Mouse (Mus musculus): ENCODE measurements around the gene Spred2.

The Spred2 gene

DNA sequence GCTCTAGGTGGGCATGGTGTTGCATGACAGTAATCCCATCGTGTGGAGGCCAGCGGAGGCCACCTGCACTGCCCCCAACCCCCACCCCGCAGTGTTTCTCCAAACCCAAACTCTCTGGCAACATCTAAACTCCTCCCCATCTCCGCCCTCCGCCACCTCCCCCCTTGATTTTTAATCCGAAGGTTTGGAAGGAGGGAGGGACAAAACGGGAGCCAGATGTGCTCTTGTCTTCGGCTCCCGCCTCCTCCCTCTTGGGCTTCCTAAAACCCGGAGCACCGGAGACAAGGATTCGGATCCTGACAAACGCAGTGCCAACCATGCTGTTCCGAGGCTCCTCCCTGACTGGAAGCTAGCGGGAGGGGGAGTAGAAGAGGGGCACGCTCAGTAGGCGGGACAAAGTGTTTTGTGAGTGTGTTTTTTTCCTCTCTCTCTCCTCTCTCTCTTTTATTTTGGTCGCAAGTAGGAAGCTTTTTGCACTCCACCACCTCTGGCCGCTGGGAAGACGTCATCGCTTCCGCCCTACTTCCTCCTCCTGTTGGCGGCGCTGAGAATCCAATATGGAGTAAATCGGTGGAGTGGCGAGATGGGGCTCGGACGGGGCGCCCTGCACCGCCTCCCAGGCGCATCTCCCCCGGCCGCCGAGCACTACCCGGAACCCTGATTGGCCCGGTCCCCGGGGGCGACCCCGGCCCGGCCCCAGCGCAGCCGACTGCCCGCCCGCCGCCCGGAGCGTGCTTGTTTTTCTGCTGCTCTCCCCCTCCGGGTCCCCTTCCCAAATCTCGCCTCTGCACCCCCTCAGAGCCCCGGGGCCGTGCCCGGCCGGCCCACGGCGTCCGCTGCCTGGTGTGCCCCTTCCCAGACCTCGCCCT, at the start of gene Spred2:
Gene Spred2, plus strand, starts transcription at position 488 of the 869 bp plus-strand sequence.
- peak; percentile 84 to 90 for DNase-seq (ENCODE audit: low read depth in 2 of 2, low spot score in 2 of 2)

DNA sequence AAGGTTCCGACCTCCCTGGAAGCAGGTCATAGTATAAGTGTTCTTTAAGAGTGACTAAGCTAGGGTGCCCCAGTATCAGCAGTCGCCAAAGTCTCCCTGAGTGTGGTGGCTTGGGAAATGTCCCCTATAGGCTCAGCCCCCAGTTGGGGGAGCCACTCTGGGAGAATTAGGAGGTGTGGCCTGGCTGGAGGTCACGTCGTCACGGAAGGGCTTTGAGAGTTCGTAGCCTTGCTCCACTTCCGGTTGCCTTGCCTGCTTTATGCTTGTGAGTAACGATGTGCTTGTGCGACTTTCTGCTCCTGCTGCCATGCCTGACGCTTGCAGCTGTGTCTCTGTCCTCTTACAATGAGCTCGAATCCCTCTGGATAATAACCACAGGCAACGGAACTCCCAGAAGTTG, 48.6 kb upstream of the Spred2 start:
- no peak for DNase-seq (ENCODE audit: low read depth in 2 of 2, low spot score in 2 of 2)

DNA sequence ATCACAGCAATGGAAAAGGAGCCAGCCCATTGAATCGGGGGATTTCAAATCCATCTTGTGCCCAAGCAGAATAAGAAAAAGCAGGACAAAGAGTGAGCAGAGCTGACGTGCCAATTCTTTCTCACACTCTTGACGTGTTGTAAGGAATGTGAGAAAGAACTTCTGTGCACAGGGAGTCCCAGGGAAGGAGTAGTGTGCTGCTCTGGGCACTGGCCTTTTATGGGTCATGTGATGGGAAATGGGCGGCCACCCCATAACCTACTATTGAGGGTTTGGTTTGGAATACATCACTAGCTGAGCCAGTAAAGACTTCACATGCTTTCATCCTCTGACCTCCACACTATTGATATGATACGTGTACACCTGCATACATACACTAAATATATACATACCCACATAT, 48.2 kb upstream of the Spred2 start:
- no peak for DNase-seq (ENCODE audit: low read depth in 2 of 2, low spot score in 2 of 2)

DNA sequence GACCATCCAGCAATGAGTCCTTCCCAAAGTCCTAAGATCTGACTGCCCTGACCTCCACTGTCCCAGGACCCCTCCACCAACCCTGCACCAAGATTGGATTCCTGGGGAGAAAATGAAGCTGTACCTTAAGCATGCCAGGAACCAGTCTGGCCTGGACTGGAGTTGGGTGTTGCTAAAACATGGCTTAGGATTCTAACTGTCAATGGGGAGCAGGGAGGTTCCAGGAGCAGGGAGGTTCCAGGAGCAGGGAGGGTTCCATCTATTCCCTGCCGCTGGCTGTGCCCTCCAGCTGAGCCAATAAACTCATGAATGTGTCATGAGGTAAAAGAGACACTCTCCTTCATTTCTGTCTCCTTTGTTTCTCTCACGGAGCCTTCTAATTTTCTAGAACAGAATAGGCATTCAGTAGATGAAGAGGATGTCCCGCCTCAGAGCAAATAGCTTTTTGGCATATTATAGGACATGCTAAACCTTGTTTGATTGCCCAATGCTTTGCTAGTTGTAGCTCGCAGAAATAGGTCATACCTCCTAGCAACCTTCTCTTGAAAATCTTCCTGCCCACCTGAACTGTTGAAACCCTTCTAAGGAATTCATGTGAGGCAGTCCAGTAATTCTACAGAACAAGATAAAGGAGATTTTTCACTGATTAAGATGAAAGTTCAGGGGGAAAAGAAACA, 46.8 kb upstream of the Spred2 start:
- no peak for DNase-seq (ENCODE audit: low read depth in 2 of 2, low spot score in 2 of 2)

DNA sequence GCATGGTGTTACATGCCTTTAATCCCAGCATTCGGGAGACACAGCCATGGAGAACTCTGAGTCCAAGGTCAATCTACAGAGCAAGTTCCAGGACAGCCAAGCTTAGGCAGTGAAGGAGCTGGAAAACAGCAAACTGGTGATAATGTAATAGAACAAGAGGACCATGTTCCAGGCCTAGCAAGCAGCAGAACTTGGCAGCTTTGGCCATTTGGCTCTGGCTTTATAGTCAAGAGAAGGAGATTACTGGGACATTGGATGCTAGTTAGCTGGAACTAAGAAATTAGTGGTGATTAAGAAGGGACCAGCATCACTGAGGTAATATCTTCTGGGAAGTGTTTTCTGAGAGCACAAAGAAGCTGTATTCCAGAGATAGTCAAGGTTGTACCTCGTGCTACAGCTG, 42.8 kb upstream of the Spred2 start:
- DNase-seq (ENCODE audit: low read depth in 2 of 2, low spot score in 2 of 2), result no peak

- no peak for DNase-seq (ENCODE audit: low read depth in 2 of 2, low spot score in 2 of 2)
Observed at GRCm38 (mm10) chr11:19890700-19891406, 33.3 kb upstream of the Spred2 start.

- no peak for DNase-seq (ENCODE audit: low read depth in 2 of 2, low spot score in 2 of 2)
Observed at GRCm38 (mm10) chr11:19893233-19893632, 30.9 kb upstream of the Spred2 start.

DNA sequence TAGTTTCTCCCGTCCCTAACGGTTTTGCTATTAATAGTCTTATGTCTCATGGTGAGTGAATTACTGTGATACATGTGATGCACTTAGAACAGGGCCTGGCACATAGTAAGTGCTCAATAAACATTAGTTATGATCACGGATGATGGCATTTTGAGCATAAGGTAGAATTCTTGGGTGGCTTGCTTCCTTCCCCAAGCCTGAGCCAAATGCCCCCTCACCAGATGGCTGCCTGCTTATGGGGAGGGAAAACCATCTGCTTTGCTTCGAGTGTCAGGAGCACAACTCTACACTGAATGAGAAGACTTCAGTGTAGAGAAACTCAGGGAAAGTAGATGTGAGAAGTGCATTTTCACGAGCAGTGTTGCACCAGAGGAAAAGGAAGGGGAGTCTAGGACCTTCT, 24.6 kb upstream of the Spred2 start:
- no peak for DNase-seq (ENCODE audit: low read depth in 2 of 2, low spot score in 2 of 2)

DNA sequence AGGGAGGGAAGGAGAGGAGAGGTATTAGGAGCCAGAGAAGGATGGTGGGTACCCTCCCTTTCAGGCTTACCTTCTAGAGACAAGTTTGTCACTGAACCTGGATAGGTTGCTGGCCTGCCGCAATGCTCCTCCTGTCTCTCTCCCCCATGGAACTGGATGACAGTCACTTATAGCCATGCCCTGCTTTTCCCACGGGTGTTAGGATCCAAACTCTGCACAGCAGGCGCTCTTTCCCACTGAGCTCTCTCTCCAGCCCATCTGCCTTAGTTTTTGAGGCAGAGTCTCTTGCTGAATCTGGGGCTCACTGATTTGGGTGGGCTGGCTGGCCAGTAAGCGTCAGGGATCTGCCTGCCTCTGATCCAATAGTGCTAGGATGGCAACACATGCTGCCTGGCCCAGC, 23.5 kb upstream of the Spred2 start:
- DNase-seq (ENCODE audit: low read depth in 2 of 2, low spot score in 2 of 2), result no peak

- no peak for DNase-seq (ENCODE audit: low read depth in 2 of 2, low spot score in 2 of 2)
Observed at GRCm38 (mm10) chr11:19911216-19911615, 13.0 kb upstream of the Spred2 start.

GRCm38 (mm10) chr11:19912179-19912578, 12.0 kb upstream of the Spred2 start:
- DNase-seq (ENCODE audit: low read depth in 2 of 2, low spot score in 2 of 2), result no peak

GRCm38 (mm10) chr11:19912661-19913060, 11.5 kb upstream of the Spred2 start:
- DNase-seq (ENCODE audit: low read depth in 2 of 2, low spot score in 2 of 2), result peak in 1 of 2 experiments; percentile 7

DNA sequence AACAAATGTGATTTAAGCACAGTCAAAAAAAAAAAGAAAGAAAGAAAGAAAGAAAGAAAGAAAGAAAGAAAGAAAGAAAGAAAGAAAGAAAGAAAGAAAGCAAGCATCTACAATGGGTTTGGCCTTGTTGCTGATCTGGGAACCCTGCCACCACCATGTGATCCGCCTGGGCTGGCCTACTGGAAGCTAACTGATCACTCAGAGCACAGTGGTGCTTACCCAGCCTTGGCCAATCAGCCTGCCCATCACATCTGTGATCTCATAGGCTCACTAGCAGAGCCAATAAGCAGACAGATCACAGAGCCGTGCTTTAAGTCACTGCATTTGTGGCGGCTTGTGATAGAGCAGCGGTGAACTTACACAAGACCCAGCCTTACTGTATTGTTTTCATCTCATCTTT, 10.4 kb upstream of the Spred2 start:
- DNase-seq (ENCODE audit: low read depth in 2 of 2, low spot score in 2 of 2), result no peak

- no peak for DNase-seq (ENCODE audit: low read depth in 2 of 2, low spot score in 2 of 2)
Observed at GRCm38 (mm10) chr11:19917381-19918245, 6.6 kb upstream of the Spred2 start.

DNA sequence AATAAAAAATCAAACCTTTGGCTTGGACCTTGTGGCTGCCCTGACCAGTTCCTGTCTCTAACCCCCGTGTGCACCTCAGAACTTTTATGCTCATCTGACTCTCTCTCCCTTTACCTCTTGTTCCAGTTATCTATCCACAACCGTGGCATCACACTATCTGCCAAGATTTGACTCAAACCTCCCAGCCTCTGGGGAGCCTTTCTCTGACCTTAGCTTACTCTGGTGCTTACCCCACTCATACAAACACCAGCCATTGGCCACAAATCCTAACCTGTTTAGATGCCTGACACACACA, 6.0 kb upstream of the Spred2 start:
- no peak for DNase-seq (ENCODE audit: low read depth in 2 of 2, low spot score in 2 of 2)

DNA sequence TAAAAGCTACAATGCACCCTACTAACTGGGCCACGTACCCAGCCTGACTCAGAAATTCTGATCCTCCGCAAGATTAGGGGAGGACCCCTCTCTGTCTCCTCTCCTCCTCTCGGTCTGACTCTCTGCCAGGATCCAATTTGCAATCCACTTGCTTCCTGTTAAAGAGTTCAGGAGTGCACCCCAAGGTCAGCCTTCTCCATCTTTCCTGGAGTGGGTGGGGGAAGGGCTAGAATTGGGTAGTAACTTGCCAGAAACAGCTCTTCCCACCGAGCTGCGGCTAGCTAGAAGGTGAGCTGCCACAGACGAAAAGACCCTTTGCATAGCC, 4.8 kb upstream of the Spred2 start:
- DNase-seq (ENCODE audit: low read depth in 2 of 2, low spot score in 2 of 2), result no peak

DNA sequence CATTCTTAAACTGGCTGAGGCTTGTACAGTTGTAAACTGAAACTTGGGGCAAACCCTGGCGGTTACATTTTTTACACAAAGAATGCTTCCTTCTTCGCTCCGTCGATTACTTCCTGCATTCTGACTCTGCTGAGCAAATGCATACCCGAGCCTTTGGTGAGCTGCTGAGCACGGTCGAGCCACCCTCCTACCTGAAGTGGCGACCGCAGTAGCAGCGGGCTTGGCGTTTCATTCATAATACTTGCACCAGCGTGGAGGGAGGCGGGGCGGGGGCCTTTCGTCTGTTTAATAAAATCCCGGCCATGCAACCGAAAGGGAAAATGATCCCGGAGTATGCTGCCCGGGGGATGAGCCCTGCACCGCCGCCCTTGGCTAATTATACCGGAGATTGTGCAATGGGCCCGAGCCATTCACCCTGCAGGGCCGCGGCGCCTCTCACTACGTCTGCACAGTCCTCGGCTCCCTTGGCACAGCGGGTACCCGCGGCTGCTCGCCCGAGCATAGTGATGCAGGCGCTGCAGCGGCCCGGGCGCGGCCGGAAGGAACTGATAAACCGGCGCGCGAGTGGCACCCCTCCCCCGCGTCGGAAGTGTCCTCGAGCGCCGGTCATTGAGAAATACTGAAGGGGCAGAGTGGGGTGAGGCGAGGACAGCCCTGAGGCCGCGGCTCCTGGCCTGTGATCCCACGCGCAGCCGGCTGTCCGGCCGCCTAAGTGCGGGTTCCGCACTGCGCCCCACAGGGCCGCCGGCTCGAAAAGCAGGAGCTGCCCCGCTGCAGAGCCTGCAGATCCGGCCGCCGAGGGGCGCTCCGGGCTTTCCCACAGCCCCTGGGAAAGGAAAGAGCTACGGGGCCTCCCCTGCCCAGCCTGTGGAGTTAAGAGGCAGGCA, 4.1 kb upstream of the Spred2 start:
- peak; percentile 74 to 77 for DNase-seq (ENCODE audit: low read depth in 2 of 2, low spot score in 2 of 2)

- DNase-seq (ENCODE audit: low read depth in 2 of 2, low spot score in 2 of 2), result no peak
Observed at GRCm38 (mm10) chr11:19921723-19922122, 2.5 kb upstream of the Spred2 start.

DNA sequence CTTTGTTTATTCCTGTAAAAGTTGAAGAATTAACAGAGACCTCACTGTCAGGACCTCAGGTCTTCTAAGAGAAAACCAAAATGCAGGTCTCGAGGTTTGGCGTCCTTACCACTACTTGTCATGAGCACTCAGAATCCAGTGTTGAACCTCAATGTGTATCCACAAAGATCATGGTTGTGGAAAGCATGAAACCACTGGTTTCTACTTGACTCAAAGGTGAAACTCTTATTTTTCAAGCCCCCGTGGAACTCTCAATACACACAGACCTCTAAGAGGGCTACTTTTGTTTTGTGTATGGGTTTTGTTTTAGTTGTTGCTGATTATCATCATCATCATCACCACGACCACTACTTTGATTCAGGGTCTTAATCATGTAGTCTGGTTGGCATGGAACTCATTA, 2.0 kb upstream of the Spred2 start:
- no peak for DNase-seq (ENCODE audit: low read depth in 2 of 2, low spot score in 2 of 2)

GRCm38 (mm10) chr11:19924757-19925148, 578 bp downstream of the Spred2 start:
- peak in 1 of 2 experiments; percentile 59 for DNase-seq (ENCODE audit: low read depth in 2 of 2, low spot score in 2 of 2)

All from CD8-positive naive resting alpha-beta T cell, adult 2 months (primary cell).